Mouse (Mus musculus): ENCODE measurements around the gene Dtnb.
A peak's percentile ranks its signal among the peaks of the same experiment; 100 is the strongest.

Dtnb gene

GRCm38 (mm10) chr12:3660985-3661635 lies 88.9 kb downstream of the Dtnb start:
- no peak for DNase-seq (ENCODE audit: low read depth, low spot score)

- peak; percentile 91 for DNase-seq (ENCODE audit: low read depth, low spot score)
Observed at GRCm38 (mm10) chr12:3662660-3663059, 90.5 kb downstream of the Dtnb start.

GRCm38 (mm10) chr12:3663386-3663785 lies 91.2 kb downstream of the Dtnb start:
- no peak for DNase-seq (ENCODE audit: low read depth, low spot score)

GRCm38 (mm10) chr12:3669971-3670381 lies 97.8 kb downstream of the Dtnb start:
- DNase-seq (ENCODE audit: low read depth, low spot score): peak; percentile 63

- DNase-seq (ENCODE audit: low read depth, low spot score): no peak
Observed at GRCm38 (mm10) chr12:3671117-3671516, 98.9 kb downstream of the Dtnb start.

- DNase-seq (ENCODE audit: low read depth, low spot score): no peak
Observed at GRCm38 (mm10) chr12:3672786-3673185, 100.6 kb downstream of the Dtnb start.

GRCm38 (mm10) chr12:3673886-3674285 lies 101.7 kb downstream of the Dtnb start:
- no peak for DNase-seq (ENCODE audit: low read depth, low spot score)

- DNase-seq (ENCODE audit: low read depth, low spot score): no peak
Observed at GRCm38 (mm10) chr12:3674913-3675312, 102.7 kb downstream of the Dtnb start.

GRCm38 (mm10) chr12:3680721-3681120 lies 108.5 kb downstream of the Dtnb start:
- no peak for DNase-seq (ENCODE audit: low read depth, low spot score)

- DNase-seq (ENCODE audit: low read depth, low spot score): no peak
Observed at GRCm38 (mm10) chr12:3683041-3683440, 110.9 kb downstream of the Dtnb start.

- no peak for DNase-seq (ENCODE audit: low read depth, low spot score)
Observed at GRCm38 (mm10) chr12:3686419-3686940, 114.3 kb downstream of the Dtnb start.

GRCm38 (mm10) chr12:3690926-3691529 lies 118.8 kb downstream of the Dtnb start:
- DNase-seq (ENCODE audit: low read depth, low spot score): peak; percentile 89

GRCm38 (mm10) chr12:3692795-3693392 lies 120.7 kb downstream of the Dtnb start:
- no peak for DNase-seq (ENCODE audit: low read depth, low spot score)

GRCm38 (mm10) chr12:3695741-3696501 lies 123.7 kb downstream of the Dtnb start:
- peak; percentile 58 for DNase-seq (ENCODE audit: low read depth, low spot score)

GRCm38 (mm10) chr12:3700503-3700902 lies 128.3 kb downstream of the Dtnb start:
- no peak for DNase-seq (ENCODE audit: low read depth, low spot score)

- no peak for DNase-seq (ENCODE audit: low read depth, low spot score)
Observed at GRCm38 (mm10) chr12:3702903-3703302, 130.7 kb downstream of the Dtnb start.

GRCm38 (mm10) chr12:3719151-3719721 lies 147.1 kb downstream of the Dtnb start:
- no peak for DNase-seq (ENCODE audit: low read depth, low spot score)

GRCm38 (mm10) chr12:3720527-3720926 lies 148.3 kb downstream of the Dtnb start:
- DNase-seq (ENCODE audit: low read depth, low spot score): no peak

- DNase-seq (ENCODE audit: low read depth, low spot score): no peak
Observed at GRCm38 (mm10) chr12:3723762-3724161, 151.6 kb downstream of the Dtnb start.

- no peak for DNase-seq (ENCODE audit: low read depth, low spot score)
Observed at GRCm38 (mm10) chr12:3724822-3725370, 152.7 kb downstream of the Dtnb start.

GRCm38 (mm10) chr12:3729521-3730075 lies 157.4 kb downstream of the Dtnb start:
- no peak for DNase-seq (ENCODE audit: low read depth, low spot score)
